Mouse (Mus musculus) MEL (cell line): Measurements from ENCODE around the gene Lsm12. TPM values are rescaled to one million over a fixed set of nuclear protein-coding genes. Genes with fewer than 3 reads are reported as not detected.
A peak's percentile ranks its signal among the peaks of the same experiment; 100 is the strongest.

Experiments used
- DNase-seq: peaks from one replicate; pipeline ENCODE4 v3.0.0; 2011; ENCODE audit warnings: low read depth, low spot score
- H3K27ac ChIP-seq: 2 replicates; pipeline ENCODE4 v1.5.1; 2012; ENCODE audit warnings: low read depth, mild to moderate bottlenecking, control low read depth, low read length, moderate library complexity; ENCODE audit not compliant: control insufficient read depth
- H3K27me3 ChIP-seq, 2 experiments: fragments of 150-350 bp in 1 of 2; sonication (generic) in 1 of 2; 2 replicates each; pipeline ENCODE4 v1.6.1; 2012; ENCODE audit warnings: low read length in 2 of 2, mild to moderate bottlenecking in 2 of 2, improper control_type of control experiment in 1 of 2, moderate library complexity in 1 of 2; ENCODE audit not compliant: insufficient read depth in 2 of 2, control insufficient read depth in 1 of 2
- H3K36me3 ChIP-seq, 2 experiments: 2 replicates each; pipeline ENCODE4 v1.6.1; 2012 to 2014; ENCODE audit warnings: low read length in 2 of 2, improper control_type of control experiment in 1 of 2, inconsistent platforms in 1 of 2, mild to moderate bottlenecking in 1 of 2; ENCODE audit not compliant: insufficient read depth in 2 of 2, control insufficient read depth in 1 of 2
- H3K4me1 ChIP-seq, 2 experiments: fragments of 150-350 bp in 1 of 2; sonication (generic) in 1 of 2; 2 replicates each; pipeline ENCODE4 v1.6.1; 2012; ENCODE audit warnings: low read length in 2 of 2, improper control_type of control experiment in 1 of 2, mild to moderate bottlenecking in 1 of 2; ENCODE audit not compliant: insufficient read depth in 2 of 2, control insufficient read depth in 1 of 2
- H3K4me3 ChIP-seq, 2 experiments: fragments of 150-350 bp in 1 of 2; sonication (generic) in 1 of 2; 2 replicates each; pipeline ENCODE4 v1.5.1; 2012; ENCODE audit warnings: low read depth in 2 of 2, low read length in 2 of 2, mild to moderate bottlenecking in 2 of 2, moderate library complexity in 2 of 2, control low read depth in 1 of 2, improper control_type of control experiment in 1 of 2; ENCODE audit not compliant: control insufficient read depth in 1 of 2, insufficient read depth in 1 of 2
- H3K79me2 ChIP-seq: 2 replicates; pipeline ENCODE4 v1.6.1; 2012; ENCODE audit warnings: mild to moderate bottlenecking, low read length, moderate library complexity; ENCODE audit not compliant: control insufficient read depth, poor library complexity, insufficient read depth
- H3K9ac ChIP-seq: 2 replicates; pipeline ENCODE4 v1.6.1; 2012; ENCODE audit warnings: low read depth, mild to moderate bottlenecking, control low read depth, low read length, moderate library complexity; ENCODE audit not compliant: control insufficient read depth, poor library complexity, severe bottlenecking
- H3K9me3 ChIP-seq: fragments of 150-350 bp; sonication (generic); replicated peaks from 2 replicates; pipeline ENCODE4 v1.6.1; 2012; ENCODE audit warnings: mild to moderate bottlenecking, low read length, improper control_type of control experiment, moderate library complexity; ENCODE audit not compliant: insufficient read depth
- BHLHE40 ChIP-seq: IDR thresholded peaks from 2 replicates; pipeline ENCODE4 v1.6.1; 2012; ENCODE audit warnings: low read depth, mild to moderate bottlenecking, inconsistent platforms, low read length, improper control_type of control experiment, borderline replicate concordance
- CTCF ChIP-seq, 3 experiments: IDR thresholded peaks in 2 of 3; conservative IDR thresholded peaks in 1 of 3; 2 replicates each; pipeline ENCODE4 v1.5.1; 2011 to 2012; ENCODE audit warnings: low read length in 3 of 3, low read depth in 2 of 3, mild to moderate bottlenecking in 2 of 3, improper control_type of control experiment in 1 of 3, inconsistent platforms in 1 of 3, mixed read lengths in 1 of 3, moderate library complexity in 1 of 3; ENCODE audit not compliant: control insufficient read depth in 1 of 3, insufficient read depth in 1 of 3, poor library complexity in 1 of 3, severe bottlenecking in 1 of 3
- ETS1 ChIP-seq: IDR thresholded peaks from 2 replicates; pipeline ENCODE4 v1.6.1; 2012; ENCODE audit warnings: low read depth, mild to moderate bottlenecking, inconsistent platforms, low read length, improper control_type of control experiment, moderate library complexity
- GATA1 ChIP-seq: IDR thresholded peaks from 2 replicates; pipeline ENCODE4 v1.6.1; 2011; ENCODE audit warnings: low read depth, low read length, improper control_type of control experiment
- HCFC1 ChIP-seq: IDR thresholded peaks from 2 replicates; pipeline ENCODE4 v1.6.1; 2012; ENCODE audit warnings: low read depth, mild to moderate bottlenecking, inconsistent platforms, low read length, improper control_type of control experiment, moderate library complexity
- JUND ChIP-seq: IDR thresholded peaks from 2 replicates; pipeline ENCODE4 v1.6.1; 2011; ENCODE audit warnings: low read depth, mild to moderate bottlenecking, improper control_type of control experiment, low read length
- MAFK ChIP-seq: IDR thresholded peaks from 2 replicates; pipeline ENCODE4 v1.6.1; 2011; ENCODE audit warnings: low read depth, mild to moderate bottlenecking, low read length, improper control_type of control experiment, borderline replicate concordance
- MAX ChIP-seq: IDR thresholded peaks from 2 replicates; pipeline ENCODE4 v1.6.1; 2011; ENCODE audit warnings: low read length, improper control_type of control experiment
- MAZ ChIP-seq: IDR thresholded peaks from 2 replicates; pipeline ENCODE4 v1.6.1; 2012; ENCODE audit warnings: low read depth, mild to moderate bottlenecking, inconsistent platforms, low read length, improper control_type of control experiment
- MEF2A ChIP-seq: IDR thresholded peaks from 2 replicates; pipeline ENCODE4 v1.6.1; 2014; ENCODE audit warnings: low read depth, mild to moderate bottlenecking, inconsistent platforms, low read length, improper control_type of control experiment; ENCODE audit not compliant: poor library complexity, insufficient replicate concordance, severe bottlenecking; ENCODE audit errors: extremely low read depth
- MXI1 ChIP-seq: IDR thresholded peaks from 2 replicates; pipeline ENCODE4 v1.6.1; 2011; ENCODE audit warnings: mild to moderate bottlenecking, low read depth, low read length, improper control_type of control experiment
- MYB ChIP-seq: IDR thresholded peaks from 2 replicates; pipeline ENCODE4 v1.6.1; 2011; ENCODE audit warnings: mild to moderate bottlenecking, low read depth, low read length, improper control_type of control experiment
- MYC ChIP-seq: IDR thresholded peaks from 2 replicates; pipeline ENCODE4 v1.6.1; 2011; ENCODE audit warnings: low read depth, mild to moderate bottlenecking, low read length, improper control_type of control experiment, moderate library complexity
- POLR2A ChIP-seq, 2 experiments: IDR thresholded peaks; 2 replicates each; pipeline ENCODE4 v1.6.1; 2011 to 2012; ENCODE audit warnings: low read length in 2 of 2, mild to moderate bottlenecking in 2 of 2, control low read depth in 1 of 2, improper control_type of control experiment in 1 of 2, low read depth in 1 of 2, moderate library complexity in 1 of 2; ENCODE audit not compliant: control insufficient read depth in 1 of 2, insufficient read depth in 1 of 2, poor library complexity in 1 of 2
- POLR2AphosphoS2 ChIP-seq: IDR thresholded peaks from 2 replicates; pipeline ENCODE4 v1.6.1; 2011; ENCODE audit warnings: low read length, improper control_type of control experiment
- SIN3A ChIP-seq: IDR thresholded peaks from 2 replicates; pipeline ENCODE4 v1.6.1; 2012; ENCODE audit warnings: low read length, improper control_type of control experiment, inconsistent platforms
- USF1 ChIP-seq: IDR thresholded peaks from 2 replicates; pipeline ENCODE4 v1.6.1; 2014; ENCODE audit warnings: low read depth, mild to moderate bottlenecking, inconsistent platforms, low read length, improper control_type of control experiment, moderate library complexity
- ZKSCAN1 ChIP-seq: IDR thresholded peaks from 2 replicates; pipeline ENCODE4 v1.6.1; 2012; ENCODE audit warnings: low read depth, mild to moderate bottlenecking, inconsistent platforms, low read length, improper control_type of control experiment, moderate library complexity
- polyA plus RNA-seq, 2 experiments: library from polyadenylated mRNA; stranded (reverse) in 1 of 2; unstranded in 1 of 2; fragments of >175 nt in 1 of 2; fragments of >200 nt in 1 of 2; gene quantifications; 2 replicates each; pipeline versions ENCODE4 v1.2.1 to v1.2.4; 2012; ENCODE audit warnings: low replicate concordance in 2 of 2, low read depth in 1 of 2; ENCODE audit not compliant: insufficient read length in 2 of 2, insufficient read depth in 1 of 2, missing spikeins in 1 of 2
- total RNA-seq: library from RNA; depleted of rRNA; stranded (reverse); fragments of 300-350 nt; gene quantifications from 2 replicates; pipeline ENCODE4 v1.2.3, GENCODE M21; 2012

The Lsm12 gene
- total and polyA plus RNA-seq, 3 experiments = 75.0 to 150 (median 128) TPM

GRCm38 (mm10) chr11:102199856-102200255, 14.8 kb upstream of the Lsm12 start:
- peaks cover 6 to 16% of the 10 kb centered on the region in 2 experiments for H3K4me1 ChIP-seq
- no peaks in the 10 kb centered on the region for H3K9me3 ChIP-seq
- H3K36me3 ChIP-seq = peaks cover 0 to 13% of the 10 kb centered on the region in 2 experiments; a peak in 2 of 4 replicates
- H3K79me2 ChIP-seq = no peaks in the 10 kb centered on the region
- no peak for DNase-seq
- TF ChIP-seq BHLHE40 (no peak), POLR2AphosphoS2 (no peak), MAX (no peak), JUND (no peak), ETS1 (no peak), CTCF (IDR thresholded peaks at IDR 0.05 in 2 of 3, conservative IDR thresholded peaks at IDR 0.05 in 1 of 3; ENCODE audit: control insufficient read depth in 1 of 3, insufficient read depth in 1 of 3, low read depth in 2 of 3, low read length in 3 of 3, poor library complexity in 1 of 3, severe bottlenecking in 1 of 3) (no peak), MAZ (no peak), MYC (no peak), ZKSCAN1 (no peak), HCFC1 (no peak), SIN3A (no peak), POLR2A (IDR thresholded peaks at IDR 0.05; ENCODE audit: control insufficient read depth in 1 of 2, insufficient read depth in 1 of 2, low read depth in 1 of 2, low read length in 2 of 2, poor library complexity in 1 of 2) (no peak), GATA1 (no peak), MYB (no peak), MEF2A (no peak), USF1 (no peak), MAFK (no peak), MXI1 (no peak)
- TF ChIP-seq, all 39 proteins: peak for 0
- Histone ChIP-seq H3K27me3 (no peaks in the 10 kb centered on the region), H3K4me3 (no peak overlapping the region), H3K9ac (no peak overlapping the region), H3K27ac (no peak overlapping the region)

DNA sequence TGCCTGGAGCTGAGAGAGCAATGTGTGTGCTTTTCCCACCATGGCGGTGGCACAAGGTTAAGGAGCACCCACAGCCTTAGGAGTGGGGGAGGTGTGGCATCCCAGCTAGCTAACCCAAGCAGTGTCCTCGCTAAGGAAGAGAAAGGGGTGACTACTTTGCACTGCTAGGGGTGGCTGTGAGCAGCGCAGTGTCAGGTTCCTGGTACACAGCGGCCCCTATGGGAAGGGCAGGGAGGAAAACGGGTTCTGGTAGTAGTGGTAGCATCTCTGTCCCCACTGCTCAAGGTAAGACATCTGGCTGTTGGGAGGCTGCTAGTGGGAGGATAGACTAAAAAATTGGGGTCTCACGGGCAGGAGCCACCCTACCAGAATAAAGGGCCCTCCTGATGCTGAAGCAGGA, 13.1 kb upstream of the Lsm12 start:
- no peak overlapping the region for H3K9ac ChIP-seq
- TF ChIP-seq CTCF (IDR thresholded peaks at IDR 0.05 in 2 of 3, conservative IDR thresholded peaks at IDR 0.05 in 1 of 3; ENCODE audit: control insufficient read depth in 1 of 3, insufficient read depth in 1 of 3, low read depth in 2 of 3, low read length in 3 of 3, poor library complexity in 1 of 3, severe bottlenecking in 1 of 3) = peak in 1 of 3 experiments; percentile 16; a peak in 2 of 6 replicates
- TF ChIP-seq ZKSCAN1 = no peak
- TF ChIP-seq, all 39 proteins: peak for 1

More for the DNA sequence above, 13.1 kb upstream of the Lsm12 start:
- peaks cover 6 to 21% of the 10 kb centered on the region in 2 experiments for H3K4me1 ChIP-seq
- H3K4me3 ChIP-seq = no peak overlapping the region
- no peak overlapping the region for H3K27ac ChIP-seq
- DNase-seq = no peak
- peaks cover 0 to 15% of the 10 kb centered on the region in 2 experiments; a peak in 2 of 4 replicates for H3K36me3 ChIP-seq
- H3K9me3 ChIP-seq = no peaks in the 10 kb centered on the region
- no peaks in the 10 kb centered on the region for H3K79me2 ChIP-seq
- no peaks in the 10 kb centered on the region for H3K27me3 ChIP-seq
